8 mouse cellular contexts compared by ENCODE assay signal in genomic region chr14:105259035-105259880, GRCm38 (mm10). TPM values are rescaled to one million over a fixed set of nuclear protein-coding genes. Genes with fewer than 3 reads are reported as not detected.
DNase-seq lines count a peak whose midpoint lies in the region; ATAC-seq lines count a peak whose summit lies in the region.

No protein-coding gene starts in this region.

- H3K27me3 ChIP-seq in heart, embryonic 11.5 days (ENCODE audit: control insufficient read depth, insufficient read depth, low read length): no peaks in the 10 kb centered on the region
- H3K27me3 ChIP-seq in kidney, embryonic 15.5 days: no peaks in the 10 kb centered on the region
- no peaks in the 10 kb centered on the region for H3K27me3 ChIP-seq in lung, embryonic 15.5 days

- ATAC-seq in CD4-positive, CD25-positive, alpha-beta regulatory T cell, adult 4 months: peak; percentile 40
- ATAC-seq in common myeloid progenitor, adult 5-6 weeks (replicated peaks; ENCODE audit: low read depth, poor library complexity, severe bottlenecking): peak; percentile 51
- peak; percentile 58 for ATAC-seq in heart, embryonic 11.5 days (replicated peaks; ENCODE audit: insufficient number of reproducible peaks, low FRiP score, low TSS enrichment)
- peak; percentile 83 for ATAC-seq in kidney, embryonic 15.5 days (replicated peaks; ENCODE audit: low FRiP score)
- peak; percentile 81; the same call in 1 of the 2 replicates for ATAC-seq in lung, embryonic 15.5 days (ENCODE audit: borderline replicate concordance, extremely low read depth, low FRiP score, low TSS enrichment)

- peak overlapping the region; percentile 84 for H3K27ac ChIP-seq in heart, embryonic 11.5 days (ENCODE audit: low read depth, low read length)
- peak overlapping the region; percentile 91 for H3K27ac ChIP-seq in kidney, embryonic 15.5 days
- peak overlapping the region; percentile 94 for H3K27ac ChIP-seq in lung, embryonic 15.5 days

- no peaks in the 10 kb centered on the region for H3K9me3 ChIP-seq in heart, embryonic 11.5 days (replicated peaks; ENCODE audit: control insufficient read depth, low read length)
- H3K9me3 ChIP-seq in kidney, embryonic 15.5 days (replicated peaks): no peaks in the 10 kb centered on the region
- H3K9me3 ChIP-seq in lung, embryonic 15.5 days: no peaks in the 10 kb centered on the region

- H3K36me3 ChIP-seq in heart, embryonic 11.5 days (ENCODE audit: control insufficient read depth, insufficient read depth, low read length): no peaks in the 10 kb centered on the region
- H3K36me3 ChIP-seq in kidney, embryonic 15.5 days: no peaks in the 10 kb centered on the region
- no peaks in the 10 kb centered on the region for H3K36me3 ChIP-seq in lung, embryonic 15.5 days

- 0 out of 2 replicates have a peak, but pooled peaks cover 2% of the 10 kb centered on the region for H3K4me1 ChIP-seq in heart, embryonic 11.5 days (ENCODE audit: control insufficient read depth, insufficient read depth, low read length)
- H3K4me1 ChIP-seq in kidney, embryonic 15.5 days: peaks cover 11% of the 10 kb centered on the region
- H3K4me1 ChIP-seq in lung, embryonic 15.5 days: peaks cover 7% of the 10 kb centered on the region; the same call in 1 of the 2 replicates

- 18% methylated on average over 16 of the region's 34 CpGs for WGBS in heart, embryonic 11.5 days (ENCODE audit: insufficient replicate concordance)
- WGBS in kidney, embryonic 15.5 days: 7% methylated on average over 33 of the region's 34 CpGs
- 8% methylated on average over 23 of the region's 34 CpGs for WGBS in lung, embryonic 15.5 days

- H3K4me3 ChIP-seq in heart, embryonic 11.5 days (ENCODE audit: low read depth, low read length): peak overlapping the region; percentile 88
- H3K4me3 ChIP-seq in kidney, embryonic 15.5 days (replicated peaks): peak overlapping the region; percentile 90
- peak overlapping the region; percentile 88 for H3K4me3 ChIP-seq in lung, embryonic 15.5 days

- H3K4me2 ChIP-seq in heart, embryonic 11.5 days: peak overlapping the region; percentile 79
- H3K4me2 ChIP-seq in kidney, embryonic 15.5 days: peak overlapping the region; percentile 73
- H3K4me2 ChIP-seq in lung, embryonic 15.5 days: peak overlapping the region; percentile 75

- DNase-seq in adipocyte (ENCODE audit: low spot score): peak; percentile 28
- DNase-seq in ovary, adult 18-20 months (ENCODE audit: low spot score): peak; percentile 10
- DNase-seq in urinary bladder, postnatal 14 days (ENCODE audit: low spot score): peak; percentile 41

- H3K9ac ChIP-seq in heart, embryonic 11.5 days (ENCODE audit: low read depth, low read length): peak overlapping the region; percentile 95
- H3K9ac ChIP-seq in kidney, embryonic 15.5 days: peak overlapping the region; percentile 87
- H3K9ac ChIP-seq in lung, embryonic 15.5 days: peak overlapping the region; percentile 90

RNA-seq across cellular contexts. Expression of gene Ndfip2, which starts 0.9 kb away (rescaled TPM):
- 10 to 100 TPM; 38.1 to 41.2 TPM for polyA plus RNA-seq in CD4-positive, CD25-positive, alpha-beta regulatory T cell, adult 4 months (2017; shearing (Covaris generic))
- 9.9 and 14.0 TPM in 2 replicates for total RNA-seq in common myeloid progenitor, adult 5-6 weeks (2017)
- 57.8 and 64.7 TPM in 2 replicates for polyA plus RNA-seq in heart, embryonic 11.5 days (2014; fragmentation: Nextera tagmentation; extraction: Ambion mirVana)
- polyA plus RNA-seq in kidney, embryonic 15.5 days (2015; fragmentation: Nextera tagmentation; extraction: Ambion mirVana): 65.2 and 68.1 TPM in 2 replicates
- polyA plus RNA-seq in lung, embryonic 15.5 days (2015; fragmentation: Nextera tagmentation; extraction: Ambion mirVana): 58.4 and 65.0 TPM in 2 replicates

Comparison
In these comparisons a context has a peak if more than half of its experiments do, and no peak if none do; other contexts are left out.
1. Peak in every context shown above with its lines: DNase-seq, ATAC-seq, H3K4me3 ChIP-seq and H3K27ac ChIP-seq.